Mouse (Mus musculus) kidney, embryonic 14.5 days (tissue): ENCODE results near the gene Mgrn1. TPM values are rescaled to one million over a fixed set of nuclear protein-coding genes. Genes with fewer than 3 reads are reported as not detected.

Experiments used
- ATAC-seq: fragments of 200-750 bp; cut with Nextera tagmentation; 2 replicates; pipeline ENCODE4 v1.8.0; 2017; ENCODE audit warnings: moderate number of reproducible peaks, mild to moderate bottlenecking, moderate TSS enrichment, moderate library complexity; ENCODE audit not compliant: low FRiP score, low TSS enrichment
- H3K27ac ChIP-seq: fragments of 300-500 bp; sonication (generic); 2 replicates; pipeline ENCODE4 v1.5.1; 2014; ENCODE audit warnings: low read depth, mild to moderate bottlenecking, low read length, moderate library complexity, mixed read lengths
- H3K27me3 ChIP-seq: fragments of 300-500 bp; sonication (generic); 2 replicates; pipeline ENCODE4 v1.6.1; 2014; ENCODE audit warnings: mild to moderate bottlenecking, low read length; ENCODE audit not compliant: control insufficient read depth, insufficient read depth
- H3K36me3 ChIP-seq: fragments of 300-500 bp; sonication (generic); 2 replicates; pipeline ENCODE4 v1.6.1; 2014; ENCODE audit warnings: low read length, mixed read lengths; ENCODE audit not compliant: control insufficient read depth, insufficient read depth
- H3K4me1 ChIP-seq: fragments of 300-500 bp; sonication (generic); 2 replicates; pipeline ENCODE4 v1.6.1; 2014; ENCODE audit warnings: low read length, mixed read lengths; ENCODE audit not compliant: control insufficient read depth, insufficient read depth
- H3K4me2 ChIP-seq: fragments of 300-500 bp; sonication (generic); replicated peaks from 2 replicates; pipeline ENCODE4 v1.6.1; 2014; ENCODE audit warnings: low read depth, mild to moderate bottlenecking, low read length
- H3K4me3 ChIP-seq: fragments of 300-500 bp; sonication (generic); 2 replicates; pipeline ENCODE4 v1.5.1; 2014; ENCODE audit warnings: mild to moderate bottlenecking, low read length
- H3K9ac ChIP-seq: fragments of 300-500 bp; sonication (generic); 2 replicates; pipeline ENCODE4 v1.6.1; 2014; ENCODE audit warnings: low read depth, mild to moderate bottlenecking, low read length, moderate library complexity
- H3K9me3 ChIP-seq: fragments of 300-500 bp; sonication (generic); 2 replicates; pipeline ENCODE4 v1.6.1; 2016; ENCODE audit warnings: low read length; ENCODE audit not compliant: control insufficient read depth
- WGBS: fragments of 180-500 bp; shearing (Covaris S2); extraction: QIAGEN DNeasy Blood & Tissue Kit; methylation state at CpG from one replicate; pipeline ENCODE4 v1.1.7; 2014; 5-methylcytosine and 5-hydroxymethylcytosine counted together
- polyA plus RNA-seq: library from polyadenylated mRNA; unstranded; fragments of >200 nt; fragmentation: Nextera tagmentation; extraction: Ambion mirVana; gene quantifications from 2 replicates; pipeline ENCODE4 v1.2.1, GENCODE M21; 2014

Gene Mgrn1
- polyA plus RNA-seq, 1 experiment from 2014 or later: 89.2 TPM

DNA sequence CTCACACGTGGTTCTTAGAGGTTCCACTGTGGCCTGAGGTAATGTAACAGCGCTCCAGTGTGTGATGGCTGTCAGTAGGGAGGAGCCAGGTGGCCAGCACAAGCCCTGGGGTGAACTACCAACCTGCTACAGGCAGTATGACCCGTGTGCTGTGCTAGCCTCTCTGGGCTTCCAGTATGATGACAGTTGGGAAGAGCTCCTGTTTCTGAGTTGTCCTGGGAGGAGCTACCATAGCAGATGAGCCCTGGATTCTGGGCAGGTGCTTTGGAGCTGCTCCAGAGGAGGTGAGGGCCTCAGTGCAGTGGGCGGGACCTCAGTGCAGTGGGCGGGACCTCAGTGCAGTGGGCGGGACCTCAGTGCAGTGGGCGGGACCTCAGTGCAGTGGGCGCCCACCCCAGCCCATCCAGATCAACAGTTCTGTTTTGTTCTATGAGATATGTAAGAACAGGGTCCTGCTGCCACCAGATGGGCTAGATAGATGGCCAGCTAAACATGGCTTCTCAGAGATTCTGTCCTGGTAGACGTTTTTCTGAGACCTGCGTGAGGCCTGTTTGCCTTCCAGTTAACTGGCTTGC lies 26.1 kb downstream of the Mgrn1 start:
- 0 out of 2 replicates have a peak, but pooled peaks have one; percentile 14 for ATAC-seq

DNA sequence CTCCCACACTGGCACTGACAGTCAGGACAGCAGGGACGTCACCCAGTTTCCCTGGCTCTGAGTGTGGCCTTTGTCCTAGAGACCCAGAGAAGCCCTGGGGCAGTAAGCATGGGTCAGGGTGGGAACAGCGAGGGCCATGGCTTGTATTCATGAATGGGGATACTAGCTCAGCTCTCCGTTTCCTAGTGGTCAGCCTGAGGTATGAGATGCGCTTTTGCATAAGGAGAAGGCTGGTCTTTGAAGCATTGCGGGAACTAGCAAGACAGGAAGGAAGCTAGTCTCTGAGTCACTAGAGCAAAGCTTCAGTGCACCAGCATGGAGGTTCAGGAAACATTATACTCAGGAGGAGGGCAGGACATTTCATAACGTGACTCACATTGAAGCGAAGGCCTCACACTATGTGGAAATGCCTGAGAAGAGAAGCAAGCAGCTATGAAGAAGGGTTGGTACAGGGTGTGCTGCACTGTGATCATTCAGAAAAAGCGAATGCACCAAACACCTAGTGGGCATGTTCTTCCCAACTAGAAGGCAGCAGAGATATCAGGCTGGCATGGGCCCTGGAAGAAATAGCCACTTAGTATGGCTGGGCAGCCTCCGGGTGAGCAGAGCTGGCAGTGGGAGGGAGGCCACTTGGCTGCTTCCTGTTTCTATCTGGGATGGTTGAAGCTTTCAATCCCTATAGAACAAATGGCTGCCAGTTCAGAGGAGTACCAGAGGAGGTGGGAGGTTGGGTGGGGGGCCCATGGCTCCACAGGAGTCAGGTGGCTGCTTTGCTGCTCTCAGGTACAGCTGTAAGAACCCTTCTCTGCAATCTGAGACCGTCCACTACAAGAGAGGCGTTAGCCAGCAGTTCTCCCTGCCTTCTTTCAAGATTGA lies 27.1 kb downstream of the Mgrn1 start:
- no peaks in the 10 kb centered on the region for H3K9me3 ChIP-seq

More for the DNA sequence above, 26.1 kb downstream of the Mgrn1 start:
- no peak overlapping the region for H3K9ac ChIP-seq
- H3K36me3 ChIP-seq: peaks cover 57% of the 10 kb centered on the region
- WGBS: 77% methylated on average over 10 of the region's 10 CpGs
- H3K27ac ChIP-seq: 0 out of 2 replicates have a peak overlapping the region, but pooled peaks have one; percentile 18
- H3K27me3 ChIP-seq: no peaks in the 10 kb centered on the region
- H3K4me2 ChIP-seq: no peak overlapping the region
- H3K4me3 ChIP-seq: no peak overlapping the region
- H3K9me3 ChIP-seq: no peaks in the 10 kb centered on the region
- H3K4me1 ChIP-seq: no peaks in the 10 kb centered on the region

DNA sequence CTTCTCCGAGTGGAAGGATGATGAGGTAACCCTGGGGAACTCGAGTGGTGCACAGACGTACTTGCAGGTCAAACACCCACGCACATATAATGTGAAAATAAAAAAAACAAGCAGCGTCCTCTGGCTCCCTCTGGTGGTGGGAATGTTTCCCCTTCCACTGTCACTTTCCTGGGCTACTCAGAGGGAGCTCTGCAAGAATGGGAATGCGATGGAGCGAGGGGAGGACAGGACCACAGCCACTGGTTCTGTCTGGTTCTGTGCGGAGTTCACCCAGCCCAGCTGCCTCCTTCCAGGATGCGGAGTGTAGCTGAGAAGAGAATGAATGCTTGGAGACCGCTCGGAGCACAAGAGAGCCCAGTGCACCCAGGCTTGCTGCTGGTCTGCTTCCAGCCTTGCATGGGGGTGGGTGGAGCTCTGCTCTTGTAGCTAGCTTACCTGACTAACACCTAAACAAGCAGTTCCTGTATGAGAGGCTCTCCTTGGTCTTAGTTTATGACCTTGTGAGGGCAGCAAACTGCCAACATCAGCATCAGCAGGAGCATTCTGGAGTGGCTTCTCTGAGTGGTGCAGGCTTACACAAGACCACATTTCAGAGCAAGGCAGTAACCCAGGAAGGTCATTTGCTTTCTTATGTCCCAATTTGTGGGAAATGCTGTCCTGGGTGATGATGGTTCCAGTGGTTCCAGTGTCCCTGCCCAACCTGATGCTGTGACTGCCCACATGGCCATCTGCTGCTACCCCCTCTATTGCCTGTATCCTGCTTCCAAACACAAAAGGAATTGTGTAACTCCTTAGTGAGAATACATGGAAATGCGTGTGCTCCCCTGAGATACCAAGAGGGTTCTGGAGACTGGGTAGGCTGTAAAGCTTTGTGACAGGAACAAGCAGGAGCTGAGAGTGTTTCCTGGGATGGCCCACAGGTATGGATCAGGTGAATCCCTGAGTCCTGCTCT lies 28.0 kb downstream of the Mgrn1 start:
- Histone ChIP-seq H3K4me3 (no peak overlapping the region), H3K27ac (peak overlapping the region; percentile 76; the same call in 1 of the 2 replicates), H3K4me2 (no peak overlapping the region), H3K9me3 (no peaks in the 10 kb centered on the region), H3K9ac (no peak overlapping the region), H3K4me1 (no peaks in the 10 kb centered on the region), H3K36me3 (peaks cover 55% of the 10 kb centered on the region), H3K27me3 (no peaks in the 10 kb centered on the region)
- WGBS: 36% methylated on average over 12 of the region's 12 CpGs
- peak; percentile 74 for ATAC-seq

More for the DNA sequence above, 27.1 kb downstream of the Mgrn1 start:
- peak; percentile 29; the same call in 1 of the 2 replicates for ATAC-seq
- H3K4me1 ChIP-seq: no peaks in the 10 kb centered on the region
- no peaks in the 10 kb centered on the region for H3K27me3 ChIP-seq
- H3K4me3 ChIP-seq: no peak overlapping the region
- H3K4me2 ChIP-seq: no peak overlapping the region
- peaks cover 57% of the 10 kb centered on the region for H3K36me3 ChIP-seq
- H3K9ac ChIP-seq: no peak overlapping the region
- H3K27ac ChIP-seq: peak overlapping the region; percentile 76
- WGBS: 61% methylated on average over 11 of the region's 11 CpGs

DNA sequence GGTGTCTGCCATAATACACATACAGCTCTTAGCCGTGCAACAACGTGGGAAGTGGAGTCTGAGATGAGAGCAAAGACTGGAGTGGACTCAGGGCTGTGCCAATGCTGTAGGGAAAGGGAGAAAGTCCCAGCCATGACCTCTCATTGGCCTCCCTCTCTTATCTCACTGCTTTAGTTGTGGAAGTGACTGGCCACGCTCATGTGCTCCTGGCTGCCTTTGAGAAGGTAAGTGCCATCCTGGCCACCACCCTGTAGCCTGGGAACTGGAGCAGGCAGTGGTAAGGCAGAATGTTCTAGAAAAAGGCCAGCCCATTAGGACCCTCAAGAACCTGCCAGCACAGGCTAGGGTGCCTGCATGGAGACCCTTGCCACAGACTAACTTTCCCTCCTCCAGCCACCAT lies 29.9 kb downstream of the Mgrn1 start:
- no peak for ATAC-seq
- H3K4me3 ChIP-seq: no peak overlapping the region
- WGBS: 90% methylated on average over 3 of the region's 3 CpGs
- peaks cover 47% of the 10 kb centered on the region for H3K36me3 ChIP-seq
- no peak overlapping the region for H3K27ac ChIP-seq
- H3K9ac ChIP-seq: no peak overlapping the region
- no peaks in the 10 kb centered on the region for H3K4me1 ChIP-seq
- H3K9me3 ChIP-seq: no peaks in the 10 kb centered on the region
- H3K27me3 ChIP-seq: no peaks in the 10 kb centered on the region
- H3K4me2 ChIP-seq: no peak overlapping the region

DNA sequence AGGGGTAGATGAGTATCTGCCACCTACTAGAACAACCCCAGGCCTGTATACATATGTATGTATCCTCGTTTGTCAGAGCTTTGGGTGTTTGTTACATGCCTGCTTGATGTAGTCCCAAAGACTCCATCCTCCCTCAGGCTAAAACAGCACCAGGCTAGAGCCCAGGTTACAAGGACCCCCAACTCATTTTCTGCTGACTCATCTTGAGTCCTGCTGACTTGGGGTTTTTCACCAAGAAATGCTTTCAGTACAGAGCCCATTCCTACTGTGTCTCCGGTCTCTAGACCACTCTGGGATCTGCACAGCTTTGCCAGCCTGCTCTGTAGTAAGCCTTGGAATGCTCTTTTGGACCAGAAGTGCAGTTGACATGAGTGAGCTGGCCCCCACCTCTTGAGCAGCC lies 30.6 kb downstream of the Mgrn1 start:
- H3K36me3 ChIP-seq: peaks cover 41% of the 10 kb centered on the region

GRCm38 (mm10) chr16:4920556-4920955 lies 34.5 kb downstream of the Mgrn1 start:
- no peak overlapping the region for H3K27ac ChIP-seq
- H3K4me1 ChIP-seq: no peaks in the 10 kb centered on the region
- H3K4me3 ChIP-seq: no peak overlapping the region
- H3K36me3 ChIP-seq: peaks cover 56% of the 10 kb centered on the region
- H3K9me3 ChIP-seq: no peaks in the 10 kb centered on the region
- no peak overlapping the region for H3K4me2 ChIP-seq
- ATAC-seq: no peak
- WGBS: 77% methylated on average over 4 of the region's 4 CpGs
- no peak overlapping the region for H3K9ac ChIP-seq
- H3K27me3 ChIP-seq: no peaks in the 10 kb centered on the region

More for the DNA sequence above, 30.6 kb downstream of the Mgrn1 start:
- H3K4me3 ChIP-seq: no peak overlapping the region
- no peaks in the 10 kb centered on the region for H3K9me3 ChIP-seq
- ATAC-seq: no peak
- H3K4me2 ChIP-seq: no peak overlapping the region
- no peak overlapping the region for H3K9ac ChIP-seq
- H3K4me1 ChIP-seq: no peaks in the 10 kb centered on the region
- H3K27me3 ChIP-seq: no peaks in the 10 kb centered on the region
- WGBS: 88% methylated on average over 2 of the region's 2 CpGs
- H3K27ac ChIP-seq: no peak overlapping the region

- no peak overlapping the region for H3K27ac ChIP-seq
- no peak overlapping the region for H3K9ac ChIP-seq
Measured at GRCm38 (mm10) chr16:4922481-4922880, 36.4 kb downstream of the Mgrn1 start.

DNA sequence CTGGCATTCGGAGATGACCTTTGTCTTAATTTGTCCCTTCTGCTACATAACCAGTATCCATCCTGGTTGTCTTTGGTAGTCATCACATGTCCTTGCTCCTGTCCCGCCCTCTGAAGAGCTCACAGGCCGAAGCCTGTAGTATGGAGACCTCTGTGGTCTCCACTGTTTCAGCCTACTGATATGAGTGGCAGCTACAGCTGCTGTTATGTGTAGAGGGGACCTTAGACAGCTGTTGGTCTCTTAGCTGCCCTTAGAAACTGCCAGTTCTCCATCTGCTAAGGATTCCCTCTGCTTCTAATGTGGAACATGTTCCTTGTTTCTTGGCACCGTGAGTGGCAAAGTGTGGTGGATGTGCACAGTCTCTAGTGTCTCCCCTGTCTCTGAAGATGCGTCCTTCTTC lies 37.9 kb downstream of the Mgrn1 start:
- no peak overlapping the region for H3K4me2 ChIP-seq
- H3K4me1 ChIP-seq: no peaks in the 10 kb centered on the region
- H3K9ac ChIP-seq: no peak overlapping the region
- no peaks in the 10 kb centered on the region for H3K27me3 ChIP-seq
- H3K4me3 ChIP-seq: no peak overlapping the region
- H3K27ac ChIP-seq: no peak overlapping the region
- ATAC-seq: no peak
- 92% methylated on average over 5 of the region's 5 CpGs for WGBS
- peaks cover 70% of the 10 kb centered on the region for H3K36me3 ChIP-seq
- H3K9me3 ChIP-seq: no peaks in the 10 kb centered on the region

More at GRCm38 (mm10) chr16:4922481-4922880, 36.4 kb downstream of the Mgrn1 start:
- no peaks in the 10 kb centered on the region for H3K27me3 ChIP-seq
- WGBS: 92% methylated on average over 6 of the region's 6 CpGs
- no peak overlapping the region for H3K4me3 ChIP-seq
- H3K4me1 ChIP-seq: no peaks in the 10 kb centered on the region
- peaks cover 61% of the 10 kb centered on the region for H3K36me3 ChIP-seq
- no peaks in the 10 kb centered on the region for H3K9me3 ChIP-seq
- no peak for ATAC-seq
- H3K4me2 ChIP-seq: no peak overlapping the region
